In the genomic region with DNA sequence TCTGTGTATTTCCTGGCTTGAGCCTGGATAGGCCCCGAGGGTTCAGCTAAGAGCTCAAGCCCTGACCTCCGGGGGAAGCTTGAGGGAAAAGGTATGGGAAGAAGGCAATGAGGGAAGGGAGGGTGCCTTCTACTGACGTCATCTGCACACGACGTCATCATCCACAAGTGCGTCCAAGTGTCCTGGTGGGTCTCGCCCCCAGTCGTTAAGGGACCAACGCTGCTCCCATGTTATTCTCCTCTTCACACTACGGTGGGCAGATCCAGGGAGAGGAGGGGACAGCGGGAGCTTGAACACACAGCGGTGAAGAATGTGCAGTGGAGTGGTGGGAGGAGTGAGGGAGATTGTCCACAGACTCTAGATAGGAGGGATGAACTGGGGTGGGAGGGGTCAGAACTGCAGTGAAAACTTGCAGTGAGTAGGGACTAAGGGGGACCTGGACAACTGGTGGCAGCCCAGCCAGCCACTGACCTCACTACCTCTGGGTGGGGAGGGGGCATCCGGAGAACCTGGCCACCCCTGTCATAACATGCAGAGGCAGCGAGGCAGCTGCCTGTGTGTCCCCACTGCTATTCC, we compare ENCODE assay signal across 8 mouse cellular contexts. TPM values are rescaled to one million over a fixed set of nuclear protein-coding genes. Genes with fewer than 3 reads are reported as not detected.
DNase-seq lines count a peak whose midpoint lies in the region; ATAC-seq and TF ChIP-seq lines count a peak whose summit lies in the region.

No protein-coding gene starts in this region.

- no peaks in the 10 kb centered on the region for H3K9me3 ChIP-seq in E14TG2a.4 (ENCODE audit: low read length)
- no peaks in the 10 kb centered on the region for H3K9me3 ChIP-seq in heart, embryonic 11.5 days (replicated peaks; ENCODE audit: control insufficient read depth, low read length)
- no peaks in the 10 kb centered on the region for H3K9me3 ChIP-seq in midbrain, embryonic 11.5 days (ENCODE audit: control insufficient read depth, low read length)

- TF ChIP-seq CTCF in E14TG2a.4 (conservative IDR thresholded peaks at IDR 0.05; ENCODE audit: low read length): no peak
- TF ChIP-seq CTCF in cortical plate, adult 2 months (IDR thresholded peaks at IDR 0.05; ENCODE audit: extremely low read depth, insufficient read depth, low read length): no peak

- peak overlapping the region; percentile 80 for H3K4me2 ChIP-seq in heart, embryonic 11.5 days
- no peak overlapping the region for H3K4me2 ChIP-seq in midbrain, embryonic 11.5 days

- H3K36me3 ChIP-seq in E14TG2a.4 (ENCODE audit: insufficient read depth, low read length): peaks cover 12% of the 10 kb centered on the region; the same call in 1 of the 2 replicates
- H3K36me3 ChIP-seq in heart, embryonic 11.5 days (ENCODE audit: control insufficient read depth, insufficient read depth, low read length): peaks cover 3% of the 10 kb centered on the region; the same call in 1 of the 2 replicates
- no peaks in the 10 kb centered on the region for H3K36me3 ChIP-seq in midbrain, embryonic 11.5 days (ENCODE audit: control insufficient read depth, insufficient read depth, low read length)

- H3K4me3 ChIP-seq in E14TG2a.4 (replicated peaks; ENCODE audit: low read length): peak overlapping the region; percentile 70
- H3K4me3 ChIP-seq in cortical plate, adult 2 months (ENCODE audit: insufficient read depth, low read length): peak overlapping the region; percentile 18
- peak overlapping the region; percentile 48 for H3K4me3 ChIP-seq in heart, embryonic 11.5 days (ENCODE audit: low read depth, low read length)
- H3K4me3 ChIP-seq in midbrain, embryonic 11.5 days (ENCODE audit: low read depth, low read length): peak overlapping the region; percentile 6; the same call in 1 of the 2 replicates

- H3K4me1 ChIP-seq in E14TG2a.4 (replicated peaks; ENCODE audit: low read depth, low read length): peaks cover 85% of the 10 kb centered on the region
- H3K4me1 ChIP-seq in cortical plate, adult 2 months (ENCODE audit: control insufficient read depth, insufficient read depth, low read length): peaks cover 14% of the 10 kb centered on the region
- peaks cover 79% of the 10 kb centered on the region for H3K4me1 ChIP-seq in heart, embryonic 11.5 days (ENCODE audit: control insufficient read depth, insufficient read depth, low read length)
- H3K4me1 ChIP-seq in midbrain, embryonic 11.5 days (ENCODE audit: control insufficient read depth, insufficient read depth, low read length): peaks cover 33% of the 10 kb centered on the region

- peaks cover 65% of the 10 kb centered on the region for H3K27me3 ChIP-seq in E14TG2a.4 (ENCODE audit: insufficient read depth, low read length)
- no peaks in the 10 kb centered on the region; the same call in 1 of the 2 replicates for H3K27me3 ChIP-seq in heart, embryonic 11.5 days (ENCODE audit: control insufficient read depth, insufficient read depth, low read length)
- H3K27me3 ChIP-seq in midbrain, embryonic 11.5 days (ENCODE audit: control insufficient read depth, insufficient read depth, low read length): peaks cover 47% of the 10 kb centered on the region

- H3K9ac ChIP-seq in heart, embryonic 11.5 days (ENCODE audit: low read depth, low read length): peak overlapping the region; percentile 81
- H3K9ac ChIP-seq in midbrain, embryonic 11.5 days (ENCODE audit: low read length): no peak overlapping the region

- 5% methylated on average over 14 of the region's 14 CpGs for WGBS in heart, embryonic 11.5 days (ENCODE audit: insufficient replicate concordance)
- 7% methylated on average over 14 of the region's 14 CpGs for WGBS in midbrain, embryonic 11.5 days

- H3K27ac ChIP-seq in cortical plate, adult 2 months (ENCODE audit: insufficient read depth, low read length): peak overlapping the region; percentile 91
- peak overlapping the region; percentile 95 for H3K27ac ChIP-seq in heart, embryonic 11.5 days (ENCODE audit: low read depth, low read length)
- H3K27ac ChIP-seq in midbrain, embryonic 11.5 days (ENCODE audit: low read depth, low read length): no peak overlapping the region

- ATAC-seq in heart, embryonic 11.5 days (replicated peaks; ENCODE audit: insufficient number of reproducible peaks, low FRiP score, low TSS enrichment): peak; percentile 6; the same call in 1 of the 2 replicates
- ATAC-seq in midbrain, embryonic 11.5 days (ENCODE audit: low FRiP score): no peak; the same call in 1 of the 2 replicates
- ATAC-seq in CD4-positive, CD25-positive, alpha-beta regulatory T cell, adult 4 months: no peak

- peak; percentile 48 to 84 for DNase-seq in kidney, postnatal 25 days
- DNase-seq in midbrain, embryonic 11.5 days (ENCODE audit: low spot score, missing footprints): peak; percentile 90
- no peak for DNase-seq in spleen, postnatal 10 days (ENCODE audit: low spot score in 2 of 2)
- no peak for DNase-seq in left cerebral cortex, adult 11 months (ENCODE audit: low spot score)

- TF ChIP-seq POLR2A in cortical plate, adult 2 months (IDR thresholded peaks at IDR 0.05; ENCODE audit: extremely low read depth, insufficient read depth, low read length): no peak

RNA-seq across cellular contexts. Expression of a gene that starts 3.2 kb away (rescaled TPM):
- polyA plus RNA-seq in cortical plate, adult 2 months (2012; rRNA removed): 19.4 and 20.5 TPM in 2 replicates
- polyA plus RNA-seq in heart, embryonic 11.5 days (2014; fragmentation: Nextera tagmentation; extraction: Ambion mirVana): 25.0 and 25.4 TPM in 2 replicates
- 7.5 TPM in 2 replicates for polyA plus RNA-seq in midbrain, embryonic 11.5 days (2014; fragmentation: Nextera tagmentation; extraction: Ambion mirVana)
- 1 to 10 TPM; 1.1 to 2.3 TPM for polyA plus RNA-seq in CD4-positive, CD25-positive, alpha-beta regulatory T cell, adult 4 months (2017; shearing (Covaris generic))

RNA-seq across cellular contexts. Expression of a gene that starts 29.9 kb away (rescaled TPM):
- 100 and 107 TPM in 2 replicates for polyA plus RNA-seq in cortical plate, adult 2 months (2012; rRNA removed)
- 71.6 and 83.5 TPM in 2 replicates for polyA plus RNA-seq in heart, embryonic 11.5 days (2014; fragmentation: Nextera tagmentation; extraction: Ambion mirVana)
- polyA plus RNA-seq in midbrain, embryonic 11.5 days (2014; fragmentation: Nextera tagmentation; extraction: Ambion mirVana): 106 and 107 TPM in 2 replicates
- polyA plus RNA-seq in CD4-positive, CD25-positive, alpha-beta regulatory T cell, adult 4 months (2017; shearing (Covaris generic)): 100 to 1,000 TPM; 123 to 189 TPM

RNA-seq across cellular contexts. Expression of a gene that starts 32.6 kb away (rescaled TPM):
- polyA plus RNA-seq in cortical plate, adult 2 months (2012; rRNA removed): 152 and 156 TPM in 2 replicates
- 11.1 and 14.6 TPM in 2 replicates for polyA plus RNA-seq in heart, embryonic 11.5 days (2014; fragmentation: Nextera tagmentation; extraction: Ambion mirVana)
- polyA plus RNA-seq in midbrain, embryonic 11.5 days (2014; fragmentation: Nextera tagmentation; extraction: Ambion mirVana): 9.8 and 10.5 TPM in 2 replicates
- polyA plus RNA-seq in CD4-positive, CD25-positive, alpha-beta regulatory T cell, adult 4 months (2017; shearing (Covaris generic)): 10 to 100 TPM; 28.8 to 65.3 TPM

RNA-seq across cellular contexts. Expression of a gene that starts 40.7 kb away (rescaled TPM):
- 69.5 and 71.7 TPM in 2 replicates for polyA plus RNA-seq in cortical plate, adult 2 months (2012; rRNA removed)
- polyA plus RNA-seq in heart, embryonic 11.5 days (2014; fragmentation: Nextera tagmentation; extraction: Ambion mirVana): 0.70 and 1.1 TPM in 2 replicates
- polyA plus RNA-seq in midbrain, embryonic 11.5 days (2014; fragmentation: Nextera tagmentation; extraction: Ambion mirVana): 0.34 and 0.40 TPM in 2 replicates
- polyA plus RNA-seq in CD4-positive, CD25-positive, alpha-beta regulatory T cell, adult 4 months (2017; shearing (Covaris generic)): under 1 TPM in 1 of 2 experiments, not detected in 1; 0.60 TPM

RNA-seq across cellular contexts. Expression of a gene that starts 46.9 kb away (rescaled TPM):
- 0.17 and 0.28 TPM in 2 replicates for polyA plus RNA-seq in cortical plate, adult 2 months (2012; rRNA removed)
- 0.76 and 2.3 TPM in 2 replicates for polyA plus RNA-seq in heart, embryonic 11.5 days (2014; fragmentation: Nextera tagmentation; extraction: Ambion mirVana)
- polyA plus RNA-seq in midbrain, embryonic 11.5 days (2014; fragmentation: Nextera tagmentation; extraction: Ambion mirVana): not detected in 2 replicates
- polyA plus RNA-seq in CD4-positive, CD25-positive, alpha-beta regulatory T cell, adult 4 months (2017; shearing (Covaris generic)): 1 to 10 TPM in 1 of 2 experiments, under 1 TPM in 1; 0.69 to 1.0 TPM

Comparison
In these comparisons a context has a peak if more than half of its experiments do, and no peak if none do; other contexts are left out.
1. H3K4me3 ChIP-seq: peak in every context shown above with its lines; median percentile 70 in E14TG2a.4; 48 in heart, embryonic 11.5 days; 18 in cortical plate, adult 2 months; 6 in midbrain, embryonic 11.5 days.
2. DNase-seq: peak in kidney, postnatal 25 days (2 of 2) and midbrain, embryonic 11.5 days (single experiment); none in spleen, postnatal 10 days (0 of 2) and left cerebral cortex, adult 11 months (single experiment).